Mouse (Mus musculus) right cerebral cortex, postnatal 36 days (tissue): Measurements from ENCODE around the gene Ttc30a2.
A peak's percentile ranks its signal among the peaks of the same experiment; 100 is the strongest.
"Not testable (repeated sequence)": the region's sequence is repeated elsewhere in the genome, so short reads cannot be mapped to it uniquely, and the experiment has no call there.

Source experiments
- DNase-seq, 2 experiments: peaks; one replicate each; pipeline ENCODE4 v3.0.0; 2022; ENCODE audit warnings: low spot score in 2 of 2, mixed read lengths in 1 of 2

Gene Ttc30a2

GRCm38 (mm10) chr2:75977752-75978368, at the start of gene Ttc30a2:
Gene Ttc30a2, minus strand, starts transcription at chr2:75978170.
- DNase-seq = not testable (repeated sequence)

- no peak for DNase-seq
Observed at GRCm38 (mm10) chr2:76016890-76017289, 38.9 kb upstream of the Ttc30a2 start.

- DNase-seq = no peak
Observed at GRCm38 (mm10) chr2:76016136-76016535, 38.2 kb upstream of the Ttc30a2 start.

GRCm38 (mm10) chr2:76015460-76015859, 37.5 kb upstream of the Ttc30a2 start:
- no peak for DNase-seq

- no peak for DNase-seq
Observed at GRCm38 (mm10) chr2:76014659-76015058, 36.7 kb upstream of the Ttc30a2 start.

GRCm38 (mm10) chr2:76006194-76006593, 28.2 kb upstream of the Ttc30a2 start:
- DNase-seq = no peak

GRCm38 (mm10) chr2:76002899-76003298, 24.9 kb upstream of the Ttc30a2 start:
- DNase-seq = no peak

- DNase-seq = no peak
Observed at GRCm38 (mm10) chr2:76001392-76001791, 23.4 kb upstream of the Ttc30a2 start.

GRCm38 (mm10) chr2:75999636-76000035, 21.7 kb upstream of the Ttc30a2 start:
- DNase-seq = no peak

GRCm38 (mm10) chr2:75998692-75999091, 20.7 kb upstream of the Ttc30a2 start:
- DNase-seq = no peak

GRCm38 (mm10) chr2:75997726-75998125, 19.8 kb upstream of the Ttc30a2 start:
- no peak for DNase-seq

- no peak for DNase-seq
Observed at GRCm38 (mm10) chr2:75994841-75995240, 16.9 kb upstream of the Ttc30a2 start.

- no peak for DNase-seq
Observed at GRCm38 (mm10) chr2:75991581-75992205, 13.7 kb upstream of the Ttc30a2 start.

- peak in 1 of 2 experiments; percentile 40 for DNase-seq
Observed at GRCm38 (mm10) chr2:75990885-75991539, 13.0 kb upstream of the Ttc30a2 start.

- DNase-seq = no peak
Observed at GRCm38 (mm10) chr2:75989694-75990093, 11.7 kb upstream of the Ttc30a2 start.

- DNase-seq = no peak
Observed at GRCm38 (mm10) chr2:75988779-75989363, 10.9 kb upstream of the Ttc30a2 start.

- DNase-seq = no peak
Observed at GRCm38 (mm10) chr2:75988378-75988777, 10.4 kb upstream of the Ttc30a2 start.

GRCm38 (mm10) chr2:75987739-75988138, 9.8 kb upstream of the Ttc30a2 start:
- no peak for DNase-seq

- DNase-seq = peak; percentile 52 to 72
Observed at GRCm38 (mm10) chr2:75985124-75985523, 7.2 kb upstream of the Ttc30a2 start.

GRCm38 (mm10) chr2:75983847-75984246, 5.9 kb upstream of the Ttc30a2 start:
- DNase-seq = no peak

- DNase-seq = no peak
Observed at GRCm38 (mm10) chr2:75983091-75983490, 5.1 kb upstream of the Ttc30a2 start.

- DNase-seq = no peak
Observed at GRCm38 (mm10) chr2:75982626-75983025, 4.7 kb upstream of the Ttc30a2 start.
